Mouse (Mus musculus) hindbrain, embryonic 15.5 days (tissue): ENCODE results near the gene Clba1. TPM values are rescaled to one million over a fixed set of nuclear protein-coding genes. Genes with fewer than 3 reads are reported as not detected.

Experiments
- ATAC-seq: fragments of 200-750 bp; cut with Nextera tagmentation; 2 replicates; pipeline ENCODE4 v1.8.0; 2017; ENCODE audit warnings: low read depth, moderate number of reproducible peaks, moderate TSS enrichment; ENCODE audit not compliant: low FRiP score
- H3K27ac ChIP-seq: fragments of 300-500 bp; sonication (generic); replicated peaks from 2 replicates; pipeline ENCODE4 v1.5.1; 2015; ENCODE audit warnings: mild to moderate bottlenecking, inconsistent platforms
- H3K27me3 ChIP-seq: fragments of 300-500 bp; sonication (generic); 2 replicates; pipeline ENCODE4 v1.6.1; 2015; ENCODE audit warnings: control low read depth, inconsistent platforms
- H3K36me3 ChIP-seq: fragments of 300-500 bp; sonication (generic); 2 replicates; pipeline ENCODE4 v1.6.1; 2015; ENCODE audit warnings: control low read depth, inconsistent platforms
- H3K4me1 ChIP-seq: fragments of 300-500 bp; sonication (generic); replicated peaks from 2 replicates; pipeline ENCODE4 v1.6.1; 2015; ENCODE audit warnings: control low read depth, inconsistent platforms
- H3K4me2 ChIP-seq: fragments of 300-500 bp; sonication (generic); 2 replicates; pipeline ENCODE4 v1.6.1; 2015; ENCODE audit warnings: moderate library complexity, mild to moderate bottlenecking, inconsistent platforms
- H3K4me3 ChIP-seq: fragments of 300-500 bp; sonication (generic); 2 replicates; pipeline ENCODE4 v1.5.1; 2015; ENCODE audit warnings: mild to moderate bottlenecking, inconsistent platforms
- H3K9ac ChIP-seq: fragments of 300-500 bp; sonication (generic); 2 replicates; pipeline ENCODE4 v1.6.1; 2015; ENCODE audit warnings: inconsistent platforms
- H3K9me3 ChIP-seq: fragments of 300-500 bp; sonication (generic); 2 replicates; pipeline ENCODE4 v1.6.1; 2016; ENCODE audit warnings: control low read depth, inconsistent platforms
- WGBS: fragments of 180-500 bp; shearing (Covaris S2); methylation state at CpG from one replicate; pipeline ENCODE4 v1.1.7; 2015; 5-methylcytosine and 5-hydroxymethylcytosine counted together
- polyA plus RNA-seq: library from polyadenylated mRNA; unstranded; fragments of >200 nt; fragmentation: Nextera tagmentation; extraction: Ambion mirVana; gene quantifications from 2 replicates; pipeline ENCODE4 v1.2.1, GENCODE M21; 2015

Clba1 gene
- polyA plus RNA-seq, 1 experiment from 2014 or later: 22.7 TPM

GRCm38 (mm10) chr12:112769031-112769430 lies 39.7 kb upstream of the Clba1 start:
- no peak for ATAC-seq
- Histone ChIP-seq H3K9me3 (no peaks in the 10 kb centered on the region), H3K36me3 (no peaks in the 10 kb centered on the region), H3K4me2 (no peak overlapping the region), H3K9ac (no peak overlapping the region), H3K27me3 (no peaks in the 10 kb centered on the region), H3K4me3 (no peak overlapping the region), H3K27ac (no peak overlapping the region), H3K4me1 (no peaks in the 10 kb centered on the region)
- 88% methylated on average over 6 of the region's 6 CpGs for WGBS

GRCm38 (mm10) chr12:112769751-112770150 lies 39.0 kb upstream of the Clba1 start:
- H3K4me1 ChIP-seq: no peaks in the 10 kb centered on the region
- H3K36me3 ChIP-seq: no peaks in the 10 kb centered on the region
- H3K4me2 ChIP-seq: no peak overlapping the region
- H3K27ac ChIP-seq: no peak overlapping the region
- no peak overlapping the region for H3K9ac ChIP-seq
- no peak overlapping the region for H3K4me3 ChIP-seq
- no peaks in the 10 kb centered on the region for H3K27me3 ChIP-seq
- 81% methylated on average over 2 of the region's 2 CpGs for WGBS
- ATAC-seq: no peak
- H3K9me3 ChIP-seq: no peaks in the 10 kb centered on the region

GRCm38 (mm10) chr12:112770396-112770795 lies 38.3 kb upstream of the Clba1 start:
- H3K9me3 ChIP-seq: no peaks in the 10 kb centered on the region
- no peaks in the 10 kb centered on the region for H3K4me1 ChIP-seq
- H3K36me3 ChIP-seq: no peaks in the 10 kb centered on the region
- ATAC-seq: no peak
- no peak overlapping the region for H3K4me2 ChIP-seq
- 75% methylated on average over 4 of the region's 4 CpGs for WGBS
- no peak overlapping the region for H3K4me3 ChIP-seq
- no peaks in the 10 kb centered on the region for H3K27me3 ChIP-seq
- H3K27ac ChIP-seq: no peak overlapping the region
- H3K9ac ChIP-seq: no peak overlapping the region

- no peak for ATAC-seq
- H3K9ac ChIP-seq: no peak overlapping the region
- H3K4me3 ChIP-seq: no peak overlapping the region
- no peaks in the 10 kb centered on the region for H3K9me3 ChIP-seq
- WGBS: 88% methylated on average over 14 of the region's 14 CpGs
- no peaks in the 10 kb centered on the region for H3K36me3 ChIP-seq
- no peak overlapping the region for H3K27ac ChIP-seq
- no peaks in the 10 kb centered on the region for H3K4me1 ChIP-seq
- H3K27me3 ChIP-seq: no peaks in the 10 kb centered on the region
- H3K4me2 ChIP-seq: no peak overlapping the region
Observed at GRCm38 (mm10) chr12:112772306-112772705, 36.4 kb upstream of the Clba1 start.

GRCm38 (mm10) chr12:112773366-112773765 lies 35.4 kb upstream of the Clba1 start:
- WGBS: 51% methylated on average over 9 of the region's 9 CpGs
- Histone ChIP-seq H3K27ac (no peak overlapping the region), H3K9me3 (no peaks in the 10 kb centered on the region), H3K27me3 (no peaks in the 10 kb centered on the region), H3K4me2 (no peak overlapping the region), H3K4me1 (no peaks in the 10 kb centered on the region), H3K36me3 (no peaks in the 10 kb centered on the region), H3K4me3 (no peak overlapping the region), H3K9ac (no peak overlapping the region)
- ATAC-seq: no peak

GRCm38 (mm10) chr12:112774026-112774425 lies 34.7 kb upstream of the Clba1 start:
- no peak overlapping the region for H3K27ac ChIP-seq
- no peaks in the 10 kb centered on the region for H3K9me3 ChIP-seq
- H3K4me1 ChIP-seq: no peaks in the 10 kb centered on the region
- no peaks in the 10 kb centered on the region for H3K27me3 ChIP-seq
- ATAC-seq: no peak
- no peaks in the 10 kb centered on the region for H3K36me3 ChIP-seq
- H3K4me2 ChIP-seq: no peak overlapping the region
- WGBS: 84% methylated on average over 6 of the region's 6 CpGs
- no peak overlapping the region for H3K9ac ChIP-seq
- no peak overlapping the region for H3K4me3 ChIP-seq

GRCm38 (mm10) chr12:112774481-112774880 lies 34.3 kb upstream of the Clba1 start:
- Histone ChIP-seq H3K4me3 (no peak overlapping the region), H3K9me3 (no peaks in the 10 kb centered on the region), H3K27ac (no peak overlapping the region), H3K27me3 (no peaks in the 10 kb centered on the region), H3K36me3 (no peaks in the 10 kb centered on the region), H3K4me2 (no peak overlapping the region), H3K4me1 (no peaks in the 10 kb centered on the region), H3K9ac (no peak overlapping the region)
- WGBS: 96% methylated on average over 10 of the region's 10 CpGs
- ATAC-seq: no peak

GRCm38 (mm10) chr12:112791026-112791425 lies 17.7 kb upstream of the Clba1 start:
- H3K4me3 ChIP-seq: no peak overlapping the region
- H3K9me3 ChIP-seq: no peaks in the 10 kb centered on the region
- H3K4me2 ChIP-seq: no peak overlapping the region
- 78% methylated on average over 8 of the region's 8 CpGs for WGBS
- H3K4me1 ChIP-seq: peaks cover 6% of the 10 kb centered on the region; the same call in 1 of the 2 replicates
- H3K36me3 ChIP-seq: no peaks in the 10 kb centered on the region
- no peak for ATAC-seq
- no peak overlapping the region for H3K27ac ChIP-seq
- no peaks in the 10 kb centered on the region for H3K27me3 ChIP-seq
- H3K9ac ChIP-seq: no peak overlapping the region

GRCm38 (mm10) chr12:112793601-112794355 lies 15.0 kb upstream of the Clba1 start:
- no peaks in the 10 kb centered on the region for H3K36me3 ChIP-seq
- H3K27me3 ChIP-seq: no peaks in the 10 kb centered on the region
- no peak for ATAC-seq
- no peak overlapping the region for H3K9ac ChIP-seq
- H3K4me3 ChIP-seq: no peak overlapping the region
- peaks cover 16% of the 10 kb centered on the region for H3K4me1 ChIP-seq
- WGBS: 77% methylated on average over 13 of the region's 13 CpGs
- no peak overlapping the region for H3K4me2 ChIP-seq
- no peaks in the 10 kb centered on the region for H3K9me3 ChIP-seq
- no peak overlapping the region for H3K27ac ChIP-seq

GRCm38 (mm10) chr12:112794356-112794816 lies 14.4 kb upstream of the Clba1 start:
- peaks cover 16% of the 10 kb centered on the region for H3K4me1 ChIP-seq
- H3K4me2 ChIP-seq: no peak overlapping the region
- no peaks in the 10 kb centered on the region for H3K9me3 ChIP-seq
- H3K27ac ChIP-seq: no peak overlapping the region
- no peak overlapping the region for H3K4me3 ChIP-seq
- no peaks in the 10 kb centered on the region for H3K27me3 ChIP-seq
- H3K36me3 ChIP-seq: no peaks in the 10 kb centered on the region
- 32% methylated on average over 7 of the region's 7 CpGs for WGBS
- H3K9ac ChIP-seq: no peak overlapping the region
- ATAC-seq: no peak

GRCm38 (mm10) chr12:112794998-112795397 lies 13.7 kb upstream of the Clba1 start:
- Histone ChIP-seq H3K36me3 (no peaks in the 10 kb centered on the region), H3K4me3 (no peak overlapping the region), H3K9me3 (no peaks in the 10 kb centered on the region), H3K4me2 (no peak overlapping the region), H3K27ac (no peak overlapping the region), H3K9ac (no peak overlapping the region), H3K4me1 (peaks cover 16% of the 10 kb centered on the region), H3K27me3 (no peaks in the 10 kb centered on the region)
- ATAC-seq: no peak
- WGBS: 91% methylated on average over 5 of the region's 5 CpGs

- Histone ChIP-seq H3K27ac (no peak overlapping the region), H3K9me3 (no peaks in the 10 kb centered on the region), H3K4me2 (no peak overlapping the region), H3K27me3 (peaks cover 4% of the 10 kb centered on the region; the same call in 1 of the 2 replicates), H3K9ac (no peak overlapping the region), H3K4me3 (no peak overlapping the region), H3K4me1 (peaks cover 16% of the 10 kb centered on the region), H3K36me3 (no peaks in the 10 kb centered on the region)
- no peak for ATAC-seq
- WGBS: 69% methylated on average over 18 of the region's 18 CpGs
Observed at GRCm38 (mm10) chr12:112795466-112796104, 13.2 kb upstream of the Clba1 start.
